Mouse (Mus musculus) limb, embryonic 11.5 days (tissue): ENCODE measurements at regions not wholly inside any gene's neighbourhood (a gene's known extent, or its start where the extent isn't known, plus 50 kb on each side); places are given as distances from the start of the nearest gene placed in this dataset.
A peak's percentile ranks its signal among the peaks of the same experiment; 100 is the strongest.

Experiments used
- ATAC-seq: fragments of 200-750 bp; cut with Nextera tagmentation; 2 replicates; pipeline ENCODE4 v1.8.0; 2017; ENCODE audit warnings: low read depth; ENCODE audit not compliant: insufficient number of reproducible peaks, low FRiP score, low TSS enrichment
- DNase-seq: peaks from one replicate; pipeline ENCODE4 v3.0.0-alpha.2; 2015; ENCODE audit warnings: low spot score
- H3K27ac ChIP-seq: fragments of 300-500 bp; sonication (generic); replicated peaks from 2 replicates; pipeline ENCODE4 v1.5.1; 2014; ENCODE audit warnings: low read depth, mild to moderate bottlenecking, low read length
- H3K27me3 ChIP-seq: fragments of 300-500 bp; sonication (generic); 2 replicates; pipeline ENCODE4 v1.6.1; 2014; ENCODE audit warnings: mild to moderate bottlenecking, low read length, mixed read lengths; ENCODE audit not compliant: control insufficient read depth, insufficient read depth
- H3K36me3 ChIP-seq: fragments of 300-500 bp; sonication (generic); 2 replicates; pipeline ENCODE4 v1.6.1; 2014; ENCODE audit warnings: mild to moderate bottlenecking, low read length, moderate library complexity, mixed read lengths; ENCODE audit not compliant: control insufficient read depth, insufficient read depth
- H3K4me1 ChIP-seq: fragments of 300-500 bp; sonication (generic); 2 replicates; pipeline ENCODE4 v1.6.1; 2014; ENCODE audit warnings: low read length, mixed read lengths; ENCODE audit not compliant: control insufficient read depth, insufficient read depth
- H3K4me2 ChIP-seq: fragments of 300-500 bp; sonication (generic); 2 replicates; pipeline ENCODE4 v1.6.1; 2014; ENCODE audit warnings: low read depth, mild to moderate bottlenecking, moderate library complexity; ENCODE audit not compliant: severe bottlenecking
- H3K4me3 ChIP-seq: fragments of 300-500 bp; sonication (generic); 2 replicates; pipeline ENCODE4 v1.5.1; 2014; ENCODE audit warnings: low read depth, low read length
- H3K9ac ChIP-seq: fragments of 300-500 bp; sonication (generic); 2 replicates; pipeline ENCODE4 v1.6.1; 2014; ENCODE audit warnings: mild to moderate bottlenecking, low read length
- H3K9me3 ChIP-seq: fragments of 300-500 bp; sonication (generic); 2 replicates; pipeline ENCODE4 v1.6.1; 2016; ENCODE audit warnings: low read length; ENCODE audit not compliant: control insufficient read depth
- WGBS: fragments of 180-500 bp; shearing (Covaris S2); extraction: QIAGEN DNeasy Blood & Tissue Kit; methylation state at CpG from one replicate; pipeline ENCODE4 v1.1.7; 2014; 5-methylcytosine and 5-hydroxymethylcytosine counted together

GRCm38 (mm10) chr15:88531218-88531617 is 68.9 kb upstream of the Zdhhc25 start:
- Histone ChIP-seq H3K4me2 (no peak overlapping the region), H3K27me3 (no peaks in the 10 kb centered on the region), H3K4me3 (no peak overlapping the region), H3K4me1 (no peaks in the 10 kb centered on the region), H3K27ac (no peak overlapping the region), H3K36me3 (no peaks in the 10 kb centered on the region), H3K9ac (no peak overlapping the region), H3K9me3 (no peaks in the 10 kb centered on the region)
- no peak for ATAC-seq
- no peak for DNase-seq
- WGBS: 91% methylated on average over 1 of the region's 1 CpGs

- DNase-seq (no peak), ATAC-seq (no peak)
- H3K27ac ChIP-seq: no peak overlapping the region
- no peak overlapping the region for H3K4me3 ChIP-seq
- H3K27me3 ChIP-seq: no peaks in the 10 kb centered on the region
- no peaks in the 10 kb centered on the region for H3K36me3 ChIP-seq
- no peak overlapping the region for H3K4me2 ChIP-seq
- WGBS: 74% methylated on average over 5 of the region's 5 CpGs
- H3K4me1 ChIP-seq: no peaks in the 10 kb centered on the region
- H3K9me3 ChIP-seq: no peaks in the 10 kb centered on the region
- H3K9ac ChIP-seq: no peak overlapping the region
These were observed 68.1 kb upstream of the Zdhhc25 start for GRCm38 (mm10) chr15:88532008-88532407.

GRCm38 (mm10) chr15:88533354-88533753 is 66.7 kb upstream of the Zdhhc25 start:
- H3K9me3 ChIP-seq: no peaks in the 10 kb centered on the region
- no peaks in the 10 kb centered on the region for H3K27me3 ChIP-seq
- no peak overlapping the region for H3K4me2 ChIP-seq
- H3K4me1 ChIP-seq: no peaks in the 10 kb centered on the region
- H3K4me3 ChIP-seq: no peak overlapping the region
- ATAC-seq: no peak
- no peak overlapping the region for H3K9ac ChIP-seq
- H3K27ac ChIP-seq: no peak overlapping the region
- H3K36me3 ChIP-seq: no peaks in the 10 kb centered on the region
- DNase-seq: no peak
- WGBS: 73% methylated on average over 7 of the region's 7 CpGs

- no peak for ATAC-seq
- Histone ChIP-seq H3K4me2 (no peak overlapping the region), H3K27ac (no peak overlapping the region), H3K9me3 (no peaks in the 10 kb centered on the region), H3K4me1 (no peaks in the 10 kb centered on the region), H3K9ac (no peak overlapping the region), H3K4me3 (no peak overlapping the region), H3K36me3 (no peaks in the 10 kb centered on the region), H3K27me3 (no peaks in the 10 kb centered on the region)
- 68% methylated on average over 2 of the region's 2 CpGs for WGBS
- no peak for DNase-seq
These were observed 64.6 kb upstream of the Zdhhc25 start for GRCm38 (mm10) chr15:88535516-88535915.

- Histone ChIP-seq H3K27ac (no peak overlapping the region), H3K4me3 (no peak overlapping the region), H3K27me3 (no peaks in the 10 kb centered on the region), H3K9ac (no peak overlapping the region), H3K4me2 (no peak overlapping the region), H3K4me1 (no peaks in the 10 kb centered on the region), H3K36me3 (no peaks in the 10 kb centered on the region), H3K9me3 (no peaks in the 10 kb centered on the region)
- WGBS: 22% methylated on average over 10 of the region's 10 CpGs
- no peak for ATAC-seq
- DNase-seq: peak; percentile 65
These were observed 62.9 kb upstream of the Zdhhc25 start for GRCm38 (mm10) chr15:88537190-88537589.

- DNase-seq (no peak), ATAC-seq (no peak)
- Histone ChIP-seq H3K27me3 (no peaks in the 10 kb centered on the region), H3K9me3 (no peaks in the 10 kb centered on the region), H3K4me2 (no peak overlapping the region), H3K4me3 (no peak overlapping the region), H3K36me3 (no peaks in the 10 kb centered on the region), H3K9ac (no peak overlapping the region), H3K27ac (no peak overlapping the region), H3K4me1 (no peaks in the 10 kb centered on the region)
- 73% methylated on average over 2 of the region's 2 CpGs for WGBS
These were observed 57.5 kb upstream of the Zdhhc25 start for GRCm38 (mm10) chr15:88542567-88542966.

GRCm38 (mm10) chr15:88544216-88544615 is 55.9 kb upstream of the Zdhhc25 start:
- Histone ChIP-seq H3K27ac (no peak overlapping the region), H3K4me3 (no peak overlapping the region), H3K27me3 (no peaks in the 10 kb centered on the region), H3K4me1 (no peaks in the 10 kb centered on the region), H3K9ac (no peak overlapping the region), H3K4me2 (no peak overlapping the region), H3K9me3 (no peaks in the 10 kb centered on the region), H3K36me3 (no peaks in the 10 kb centered on the region)
- DNase-seq: no peak
- no peak for ATAC-seq
- 81% methylated on average over 5 of the region's 5 CpGs for WGBS

- 61% methylated on average over 6 of the region's 6 CpGs for WGBS
- H3K9ac ChIP-seq: no peak overlapping the region
- DNase-seq (no peak), ATAC-seq (no peak)
- no peaks in the 10 kb centered on the region for H3K9me3 ChIP-seq
- H3K4me1 ChIP-seq: no peaks in the 10 kb centered on the region
- no peaks in the 10 kb centered on the region for H3K36me3 ChIP-seq
- H3K27ac ChIP-seq: no peak overlapping the region
- H3K4me3 ChIP-seq: no peak overlapping the region
- H3K4me2 ChIP-seq: no peak overlapping the region
- H3K27me3 ChIP-seq: no peaks in the 10 kb centered on the region
These were observed 51.8 kb upstream of the Zdhhc25 start for GRCm38 (mm10) chr15:88548261-88548660.
